15 mouse cellular contexts compared by ENCODE assay signal in the genomic region with DNA sequence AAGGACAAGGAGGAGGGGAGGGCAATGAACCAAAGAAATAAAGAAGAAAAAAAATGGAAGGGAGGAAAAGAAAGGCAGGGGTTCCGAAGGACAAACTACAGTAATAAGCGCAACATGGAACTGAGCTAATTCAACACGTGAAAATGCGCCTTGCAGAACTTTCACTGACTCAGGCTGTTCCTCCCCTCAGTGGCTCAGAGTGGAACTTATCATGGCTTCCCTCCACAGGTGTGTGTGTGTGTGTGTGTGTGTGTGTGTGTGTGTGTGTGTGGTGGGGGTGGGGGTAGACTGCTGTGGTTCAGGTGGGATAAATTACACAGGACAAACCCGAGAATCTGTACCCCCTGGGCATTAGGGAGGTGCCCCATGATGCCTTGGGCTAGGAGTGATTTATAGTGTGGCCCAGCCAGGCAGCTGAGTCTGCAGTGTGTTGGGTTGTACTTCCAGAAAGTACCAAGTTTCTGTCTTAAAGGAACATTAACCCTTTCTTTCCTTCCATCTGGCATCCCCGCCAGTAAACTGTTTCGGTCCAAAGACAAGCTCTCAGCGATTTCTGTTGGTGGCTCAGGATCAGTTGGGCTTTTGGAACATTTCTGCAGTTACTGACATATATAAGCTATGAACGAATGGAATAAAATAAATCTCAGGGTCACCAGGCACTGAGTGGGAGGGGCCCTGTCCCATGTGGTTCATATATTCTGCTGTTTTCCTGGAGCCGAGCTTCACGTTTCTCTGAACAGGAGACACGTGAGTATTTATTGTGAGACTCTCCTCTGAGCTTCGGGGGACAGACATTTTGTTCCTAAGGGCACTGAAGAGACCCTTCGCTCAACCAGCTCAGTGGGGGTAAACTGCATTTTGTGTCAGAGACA.
"Had no signal": no experiment of that assay in that cellular context is flagged by ENCODE, and none has a peak within 500 bp of the region (broad histone marks: within the 10 kb centered on the region; RNA-seq: fewer than 3 reads in every experiment).

No protein-coding gene starts in this region.

- H3K36me3 ChIP-seq: liver, embryonic 12.5 days; lung, embryonic 15.5 days; midbrain, embryonic 10.5 days; neural tube, embryonic 13.5 days had no signal

- H3K4me2 ChIP-seq: liver, embryonic 12.5 days; lung, embryonic 15.5 days; neural tube, embryonic 13.5 days had no signal

- H3K4me1 ChIP-seq: liver, embryonic 12.5 days; midbrain, embryonic 10.5 days; neural tube, embryonic 13.5 days had no signal

- ATAC-seq: hindbrain, embryonic 16.5 days; inflammation-experienced regulatory T-cells, adult 6 months; intestine, postnatal 0 days; liver, embryonic 12.5 days; midbrain, embryonic 16.5 days had no signal

- H3K9ac ChIP-seq: liver, embryonic 12.5 days; lung, embryonic 15.5 days; neural tube, embryonic 13.5 days had no signal

- H3K27ac ChIP-seq: liver, embryonic 12.5 days; lung, embryonic 15.5 days; midbrain, embryonic 10.5 days; neural tube, embryonic 13.5 days had no signal

- H3K9me3 ChIP-seq: liver, embryonic 12.5 days; lung, embryonic 15.5 days; midbrain, embryonic 10.5 days; neural tube, embryonic 13.5 days had no signal

- H3K4me3 ChIP-seq: liver, embryonic 12.5 days; lung, embryonic 15.5 days; midbrain, embryonic 10.5 days; neural tube, embryonic 13.5 days had no signal

- DNase-seq: layer of hippocampus, adult 9-11 months; left cerebral cortex, postnatal 4 days; retina, postnatal 1 day; right cerebral cortex, postnatal 4 days; spleen, adult 18-20 months; thymus, adult 2 months; thymus, postnatal 25 days had no signal

- H3K27me3 ChIP-seq: liver, embryonic 12.5 days; lung, embryonic 15.5 days; neural tube, embryonic 13.5 days had no signal
